Mouse (Mus musculus) limb, embryonic 10.5 days (tissue): ENCODE results near the gene Ptp4a2. TPM values are rescaled to one million over a fixed set of nuclear protein-coding genes. Genes with fewer than 3 reads are reported as not detected.
"Not testable (repeated sequence)": the region's sequence is repeated elsewhere in the genome, so short reads cannot be mapped to it uniquely, and the experiment has no call there.

Experiments
- DNase-seq: peaks from one replicate; pipeline ENCODE4 v3.0.0-alpha.2; 2017; ENCODE audit warnings: low spot score
- H3K27ac ChIP-seq: fragments of 300-500 bp; sonication (generic); 2 replicates; pipeline ENCODE4 v1.5.1; 2016; ENCODE audit warnings: mild to moderate bottlenecking
- H3K27me3 ChIP-seq: fragments of 300-500 bp; sonication (generic); 2 replicates; pipeline ENCODE4 v1.6.1; 2016; ENCODE audit warnings: low read depth, mild to moderate bottlenecking; ENCODE audit not compliant: poor library complexity, severe bottlenecking
- H3K36me3 ChIP-seq: fragments of 300-500 bp; sonication (generic); 2 replicates; pipeline ENCODE4 v1.6.1; 2016; ENCODE audit warnings: mild to moderate bottlenecking, moderate library complexity
- H3K4me1 ChIP-seq: fragments of 300-500 bp; sonication (generic); 2 replicates; pipeline ENCODE4 v1.6.1; 2016
- H3K4me3 ChIP-seq: fragments of 300-500 bp; sonication (generic); 2 replicates; pipeline ENCODE4 v1.5.1; 2016; ENCODE audit warnings: mild to moderate bottlenecking, moderate library complexity
- H3K9me3 ChIP-seq: fragments of 300-500 bp; sonication (generic); replicated peaks from 2 replicates; pipeline ENCODE4 v1.6.1; 2016; ENCODE audit warnings: mild to moderate bottlenecking
- WGBS: fragments of 180-500 bp; shearing (Covaris S2); methylation state at CpG from one replicate; pipeline ENCODE4 v1.1.7; 2016; 5-methylcytosine and 5-hydroxymethylcytosine counted together
- polyA plus RNA-seq: library from polyadenylated mRNA; unstranded; fragments of >200 nt; fragmentation: Nextera tagmentation; extraction: Ambion mirVana; gene quantifications from 2 replicates; pipeline ENCODE4 v1.2.1, GENCODE M21; 2016

Gene Ptp4a2
- polyA plus RNA-seq, result 298 and 321 TPM in 2 replicates

- Histone ChIP-seq H3K27me3 (0 out of 2 replicates have a peak, but pooled peaks cover 17% of the 10 kb centered on the region), H3K36me3 (no peaks in the 10 kb centered on the region), H3K27ac (peak within 1 kb of the TSS; percentile 81), H3K9me3 (no peaks in the 10 kb centered on the region), H3K4me1 (peaks cover 17% of the 10 kb centered on the region), H3K4me3 (peak within 1 kb of the TSS; percentile 54)
- WGBS, result 9% methylated on average over 35 of the region's 35 CpGs
- peak; percentile 69 for DNase-seq
These were observed at the start of gene Ptp4a2 for GRCm38 (mm10) chr4:129810798-129811604. TSS of gene Ptp4a2 (plus strand) at chr4:129811219.

- no peak overlapping the region for H3K4me3 ChIP-seq
- WGBS, result 91% methylated on average over 12 of the region's 12 CpGs
- peaks cover 5% of the 10 kb centered on the region; the same call in 1 of the 2 replicates for H3K4me1 ChIP-seq
- no peak overlapping the region for H3K27ac ChIP-seq
- no peaks in the 10 kb centered on the region for H3K36me3 ChIP-seq
- no peaks in the 10 kb centered on the region for H3K9me3 ChIP-seq
- no peak for DNase-seq
- H3K27me3 ChIP-seq, result no peaks in the 10 kb centered on the region
These were observed 49.4 kb upstream of the Ptp4a2 start for GRCm38 (mm10) chr4:129761606-129762005.

DNA sequence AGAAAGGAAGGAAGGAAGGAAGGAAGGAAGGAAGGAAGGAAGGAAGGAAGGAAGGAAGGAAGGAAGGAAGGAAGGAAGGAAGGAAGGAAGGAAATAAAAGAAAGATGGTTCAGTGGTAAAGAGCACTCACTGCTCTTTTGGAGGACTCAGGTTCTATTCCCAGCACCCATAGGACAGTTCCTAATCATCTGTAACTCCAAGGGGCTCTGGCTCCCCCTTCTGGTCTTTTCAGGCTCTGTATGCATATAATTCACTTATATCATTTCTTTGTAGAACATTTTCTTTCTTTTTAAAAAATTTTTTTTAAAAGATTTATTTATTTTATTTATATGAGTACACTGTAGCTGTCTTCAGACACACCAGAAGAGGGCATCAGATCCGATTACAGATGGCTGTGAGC is 48.5 kb upstream of the Ptp4a2 start:
- WGBS, result 82% methylated on average over 1 of the region's 1 CpGs

GRCm38 (mm10) chr4:129765351-129765750 is 45.7 kb upstream of the Ptp4a2 start:
- 93% methylated on average over 3 of the region's 3 CpGs for WGBS

More for the DNA sequence above, 48.5 kb upstream of the Ptp4a2 start:
- H3K27ac ChIP-seq, H3K36me3 ChIP-seq, H3K27me3 ChIP-seq, H3K9me3 ChIP-seq, H3K4me3 ChIP-seq, DNase-seq, H3K4me1 ChIP-seq: not testable (repeated sequence)

DNA sequence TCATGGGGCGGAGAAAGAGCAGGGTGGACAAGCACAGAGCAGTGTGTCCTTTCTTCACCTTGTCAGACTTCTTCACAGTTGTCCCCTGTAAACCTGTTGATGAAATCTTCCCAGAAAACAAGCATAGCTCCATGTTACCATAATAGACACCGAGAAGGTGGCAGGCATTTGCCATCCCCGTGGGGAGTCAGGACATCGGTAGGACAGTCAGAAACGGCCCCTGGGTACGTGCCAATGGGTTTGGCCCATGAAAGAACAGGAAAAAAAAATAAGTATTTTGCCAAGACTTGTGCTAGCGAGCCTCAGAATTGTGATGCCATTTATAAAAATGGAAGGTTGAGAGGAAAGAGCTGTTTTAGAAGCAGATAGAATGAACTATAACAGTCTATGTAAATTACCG is 43.2 kb upstream of the Ptp4a2 start:
- WGBS, result 91% methylated on average over 8 of the region's 8 CpGs
- no peak for DNase-seq

More at GRCm38 (mm10) chr4:129765351-129765750, 45.7 kb upstream of the Ptp4a2 start:
- Histone ChIP-seq H3K27ac (no peak overlapping the region), H3K9me3 (no peaks in the 10 kb centered on the region), H3K4me1 (peaks cover under 1% of the 10 kb centered on the region), H3K36me3 (no peaks in the 10 kb centered on the region), H3K4me3 (no peak overlapping the region), H3K27me3 (no peaks in the 10 kb centered on the region)
- DNase-seq, result no peak

GRCm38 (mm10) chr4:129768742-129769141 is 42.3 kb upstream of the Ptp4a2 start:
- WGBS, result 75% methylated on average over 3 of the region's 3 CpGs
- H3K9me3 ChIP-seq, H3K27me3 ChIP-seq, DNase-seq, H3K27ac ChIP-seq, H3K4me3 ChIP-seq, H3K36me3 ChIP-seq: not testable (repeated sequence)
- H3K4me1 ChIP-seq, result peaks cover 31% of the 10 kb centered on the region

More for the DNA sequence above, 43.2 kb upstream of the Ptp4a2 start:
- H3K9me3 ChIP-seq, result no peaks in the 10 kb centered on the region
- H3K4me1 ChIP-seq, result peaks cover 25% of the 10 kb centered on the region
- H3K4me3 ChIP-seq, result no peak overlapping the region
- H3K27ac ChIP-seq, result no peak overlapping the region
- H3K36me3 ChIP-seq, result no peaks in the 10 kb centered on the region
- H3K27me3 ChIP-seq, result no peaks in the 10 kb centered on the region

DNA sequence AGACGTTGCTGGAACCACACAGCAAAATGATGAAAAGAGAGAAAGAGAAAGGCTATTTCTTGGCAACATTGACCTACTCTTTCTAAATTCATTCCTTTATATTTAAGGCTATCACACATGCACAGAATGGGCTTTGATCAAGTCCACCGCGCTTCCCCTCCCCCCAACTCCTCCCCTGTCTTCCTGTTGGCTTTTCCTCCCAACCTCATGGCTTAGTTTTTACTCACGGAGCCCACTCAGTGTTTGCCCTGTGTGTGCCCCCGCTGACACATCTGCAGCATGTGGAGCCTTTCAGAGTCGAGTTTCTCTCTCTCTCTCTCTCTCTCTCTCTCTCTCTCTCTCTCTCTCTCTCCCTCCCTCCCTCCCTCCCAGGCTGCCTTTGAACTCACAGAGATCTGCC is 40.4 kb upstream of the Ptp4a2 start:
- Histone ChIP-seq H3K27ac (peak overlapping the region; percentile 10; the same call in 1 of the 2 replicates), H3K27me3 (no peaks in the 10 kb centered on the region), H3K36me3 (no peaks in the 10 kb centered on the region), H3K4me3 (no peak overlapping the region), H3K4me1 (peaks cover 45% of the 10 kb centered on the region), H3K9me3 (no peaks in the 10 kb centered on the region)
- DNase-seq, result no peak
- 67% methylated on average over 6 of the region's 6 CpGs for WGBS

GRCm38 (mm10) chr4:129771314-129771671 is 39.7 kb upstream of the Ptp4a2 start:
- 20% methylated on average over 7 of the region's 7 CpGs for WGBS
- Histone ChIP-seq H3K4me3 (peak overlapping the region; percentile 45), H3K27ac (peak overlapping the region; percentile 81), H3K27me3 (no peaks in the 10 kb centered on the region), H3K4me1 (peaks cover 51% of the 10 kb centered on the region), H3K9me3 (no peaks in the 10 kb centered on the region), H3K36me3 (no peaks in the 10 kb centered on the region)
- no peak for DNase-seq

GRCm38 (mm10) chr4:129771672-129772521 is 39.1 kb upstream of the Ptp4a2 start:
- Histone ChIP-seq H3K27ac (peak overlapping the region; percentile 81), H3K36me3 (no peaks in the 10 kb centered on the region), H3K9me3 (no peaks in the 10 kb centered on the region), H3K27me3 (no peaks in the 10 kb centered on the region), H3K4me1 (peaks cover 51% of the 10 kb centered on the region), H3K4me3 (peak overlapping the region; percentile 45)
- DNase-seq, result peak; percentile 85
- 2% methylated on average over 21 of the region's 21 CpGs for WGBS

GRCm38 (mm10) chr4:129781881-129782675 is 28.9 kb upstream of the Ptp4a2 start:
- 36% methylated on average over 4 of the region's 4 CpGs for WGBS
- Histone ChIP-seq H3K36me3 (no peaks in the 10 kb centered on the region), H3K27me3 (no peaks in the 10 kb centered on the region), H3K4me1 (peaks cover 23% of the 10 kb centered on the region), H3K27ac (peak overlapping the region; percentile 54; the same call in 1 of the 2 replicates), H3K9me3 (no peaks in the 10 kb centered on the region), H3K4me3 (no peak overlapping the region)
- DNase-seq, result no peak

- H3K36me3 ChIP-seq, result no peaks in the 10 kb centered on the region
- H3K9me3 ChIP-seq, result no peaks in the 10 kb centered on the region
- H3K4me1 ChIP-seq, result peaks cover 23% of the 10 kb centered on the region
- no peak for DNase-seq
- peak overlapping the region; percentile 54 for H3K27ac ChIP-seq
- 32% methylated on average over 3 of the region's 3 CpGs for WGBS
- H3K4me3 ChIP-seq, result no peak overlapping the region
- no peaks in the 10 kb centered on the region for H3K27me3 ChIP-seq
These were observed 28.1 kb upstream of the Ptp4a2 start for GRCm38 (mm10) chr4:129782857-129783331.

GRCm38 (mm10) chr4:129783506-129783905 is 27.5 kb upstream of the Ptp4a2 start:
- Histone ChIP-seq H3K4me1 (peaks cover 27% of the 10 kb centered on the region), H3K4me3 (no peak overlapping the region), H3K36me3 (no peaks in the 10 kb centered on the region), H3K27me3 (no peaks in the 10 kb centered on the region), H3K27ac (no peak overlapping the region), H3K9me3 (no peaks in the 10 kb centered on the region)
- DNase-seq, result no peak
- WGBS, result 87% methylated on average over 5 of the region's 5 CpGs
